Mouse (Mus musculus): ENCODE measurements around the gene Zbtb2. TPM values are rescaled to one million over a fixed set of nuclear protein-coding genes. Genes with fewer than 3 reads are reported as not detected.
A peak's percentile ranks its signal among the peaks of the same experiment; 100 is the strongest.

Gene Zbtb2
- polyA plus RNA-seq, 1 experiment from 2014 or later = 17.3 TPM

- Histone ChIP-seq H3K27me3 (ENCODE audit: insufficient read depth, low read length) (no peaks in the 10 kb centered on the region), H3K4me3 (ENCODE audit: low read depth, low read length) (no peak overlapping the region), H3K9me3 (ENCODE audit: low read depth, low read length) (no peaks in the 10 kb centered on the region), H3K36me3 (ENCODE audit: insufficient read depth) (peaks cover 31% of the 10 kb centered on the region), H3K27ac (ENCODE audit: low read depth) (no peak overlapping the region), H3K4me2 (no peak overlapping the region), H3K9ac (no peak overlapping the region), H3K4me1 (ENCODE audit: insufficient read depth) (peaks cover 7% of the 10 kb centered on the region; the same call in 1 of the 2 replicates)
- DNase-seq (no peak), ATAC-seq (ENCODE audit: insufficient read depth) (no peak)
- WGBS = 84% methylated on average over 7 of the region's 7 CpGs
- TF ChIP-seq CTCF (IDR thresholded peaks at IDR 0.05; ENCODE audit: low read depth) = no peak
These were observed 13.7 kb downstream of the Zbtb2 start for GRCm38 (mm10) chr10:4374239-4374638.

- no peak for TF ChIP-seq CTCF (IDR thresholded peaks at IDR 0.05; ENCODE audit: low read depth)
- no peak for DNase-seq
- peaks cover 38% of the 10 kb centered on the region for H3K36me3 ChIP-seq (ENCODE audit: insufficient read depth)
These were observed 14.3 kb downstream of the Zbtb2 start for GRCm38 (mm10) chr10:4373558-4373957.

GRCm38 (mm10) chr10:4372011-4372410 is 15.9 kb downstream of the Zbtb2 start:
- no peak for ATAC-seq (ENCODE audit: insufficient read depth)
- peaks cover 48% of the 10 kb centered on the region for H3K36me3 ChIP-seq (ENCODE audit: insufficient read depth)
- no peaks in the 10 kb centered on the region for H3K9me3 ChIP-seq (ENCODE audit: low read depth, low read length)

More at GRCm38 (mm10) chr10:4373558-4373957, 14.3 kb downstream of the Zbtb2 start:
- Histone ChIP-seq H3K27me3 (ENCODE audit: insufficient read depth, low read length) (no peaks in the 10 kb centered on the region), H3K9me3 (ENCODE audit: low read depth, low read length) (no peaks in the 10 kb centered on the region), H3K27ac (ENCODE audit: low read depth) (no peak overlapping the region), H3K4me1 (ENCODE audit: insufficient read depth) (peaks cover 7% of the 10 kb centered on the region; the same call in 1 of the 2 replicates), H3K4me2 (no peak overlapping the region), H3K9ac (no peak overlapping the region), H3K4me3 (ENCODE audit: low read depth, low read length) (no peak overlapping the region)
- no peak for ATAC-seq (ENCODE audit: insufficient read depth)
- 86% methylated on average over 4 of the region's 4 CpGs for whole genome bisulfite sequencing

GRCm38 (mm10) chr10:4370105-4370504 is 17.8 kb downstream of the Zbtb2 start:
- WGBS = 86% methylated on average over 11 of the region's 11 CpGs
- Histone ChIP-seq H3K4me3 (ENCODE audit: low read depth, low read length) (no peak overlapping the region), H3K27me3 (ENCODE audit: insufficient read depth, low read length) (no peaks in the 10 kb centered on the region), H3K4me1 (ENCODE audit: insufficient read depth) (no peaks in the 10 kb centered on the region), H3K9ac (no peak overlapping the region), H3K4me2 (no peak overlapping the region), H3K27ac (ENCODE audit: low read depth) (no peak overlapping the region), H3K9me3 (ENCODE audit: low read depth, low read length) (no peaks in the 10 kb centered on the region), H3K36me3 (ENCODE audit: insufficient read depth) (peaks cover 56% of the 10 kb centered on the region)
- no peak for ATAC-seq (ENCODE audit: insufficient read depth)
- TF ChIP-seq CTCF (IDR thresholded peaks at IDR 0.05; ENCODE audit: low read depth) = no peak
- DNase-seq = no peak

More at GRCm38 (mm10) chr10:4372011-4372410, 15.9 kb downstream of the Zbtb2 start:
- no peak overlapping the region for H3K27ac ChIP-seq (ENCODE audit: low read depth)
- peaks cover 7% of the 10 kb centered on the region; the same call in 1 of the 2 replicates for H3K4me1 ChIP-seq (ENCODE audit: insufficient read depth)
- no peaks in the 10 kb centered on the region for H3K27me3 ChIP-seq (ENCODE audit: insufficient read depth, low read length)
- no peak overlapping the region for H3K4me3 ChIP-seq (ENCODE audit: low read depth, low read length)
- TF ChIP-seq CTCF (IDR thresholded peaks at IDR 0.05; ENCODE audit: low read depth) = peak; percentile 72
- peak; percentile 74 for DNase-seq
- WGBS = 45% methylated on average over 5 of the region's 5 CpGs
- no peak overlapping the region for H3K4me2 ChIP-seq
- no peak overlapping the region for H3K9ac ChIP-seq

GRCm38 (mm10) chr10:4364618-4365017 is 23.3 kb downstream of the Zbtb2 start:
- no peak overlapping the region for H3K4me2 ChIP-seq
- H3K4me3 ChIP-seq (ENCODE audit: low read depth, low read length) = no peak overlapping the region
- H3K27ac ChIP-seq (ENCODE audit: low read depth) = no peak overlapping the region
- 86% methylated on average over 3 of the region's 3 CpGs for WGBS
- H3K36me3 ChIP-seq (ENCODE audit: insufficient read depth) = peaks cover 32% of the 10 kb centered on the region
- ATAC-seq (ENCODE audit: insufficient read depth) (no peak), DNase-seq (no peak)
- H3K9me3 ChIP-seq (ENCODE audit: low read depth, low read length) = peaks cover 3% of the 10 kb centered on the region; the same call in 1 of the 2 replicates
- no peaks in the 10 kb centered on the region for H3K4me1 ChIP-seq (ENCODE audit: insufficient read depth)
- H3K9ac ChIP-seq = no peak overlapping the region
- H3K27me3 ChIP-seq (ENCODE audit: insufficient read depth, low read length) = no peaks in the 10 kb centered on the region
- no peak for TF ChIP-seq CTCF (IDR thresholded peaks at IDR 0.05; ENCODE audit: low read depth)

- Histone ChIP-seq H3K9ac (no peak overlapping the region), H3K4me3 (ENCODE audit: low read depth, low read length) (no peak overlapping the region), H3K4me1 (ENCODE audit: insufficient read depth) (no peaks in the 10 kb centered on the region), H3K27ac (ENCODE audit: low read depth) (no peak overlapping the region), H3K27me3 (ENCODE audit: insufficient read depth, low read length) (no peaks in the 10 kb centered on the region), H3K9me3 (ENCODE audit: low read depth, low read length) (peaks cover under 1% of the 10 kb centered on the region; the same call in 1 of the 2 replicates), H3K4me2 (no peak overlapping the region), H3K36me3 (ENCODE audit: insufficient read depth) (peaks cover 62% of the 10 kb centered on the region)
- ATAC-seq (ENCODE audit: insufficient read depth) (no peak), DNase-seq (no peak)
- TF ChIP-seq CTCF (IDR thresholded peaks at IDR 0.05; ENCODE audit: low read depth) = no peak
- 84% methylated on average over 10 of the region's 10 CpGs for WGBS
These were observed 30.5 kb downstream of the Zbtb2 start for GRCm38 (mm10) chr10:4357435-4357834.

- Histone ChIP-seq H3K4me2 (no peak overlapping the region), H3K9me3 (ENCODE audit: low read depth, low read length) (no peaks in the 10 kb centered on the region), H3K36me3 (ENCODE audit: insufficient read depth) (peaks cover 62% of the 10 kb centered on the region), H3K9ac (no peak overlapping the region), H3K27ac (ENCODE audit: low read depth) (no peak overlapping the region), H3K4me3 (ENCODE audit: low read depth, low read length) (no peak overlapping the region), H3K27me3 (ENCODE audit: insufficient read depth, low read length) (no peaks in the 10 kb centered on the region), H3K4me1 (ENCODE audit: insufficient read depth) (no peaks in the 10 kb centered on the region)
- ATAC-seq (ENCODE audit: insufficient read depth) (no peak), DNase-seq (no peak)
- TF ChIP-seq CTCF (IDR thresholded peaks at IDR 0.05; ENCODE audit: low read depth) = no peak
- WGBS = 65% methylated on average over 5 of the region's 5 CpGs
These were observed 31.3 kb downstream of the Zbtb2 start for GRCm38 (mm10) chr10:4356640-4357039.
